Mouse (Mus musculus) G1E (cell line): ENCODE results near the gene Ints11.

ENCODE experiments used
- CTCF ChIP-seq: IDR thresholded peaks from 2 replicates; pipeline ENCODE4 v1.5.1; 2012; ENCODE audit warnings: low read depth, low read length, inconsistent platforms, mixed read lengths
- GATA1 ChIP-seq: IDR thresholded peaks from 2 replicates; pipeline ENCODE4 v1.6.1; 2012; ENCODE audit warnings: borderline replicate concordance, low read length, inconsistent platforms, mixed read lengths
- TAL1 ChIP-seq: conservative IDR thresholded peaks from 2 replicates; pipeline ENCODE4 v1.6.1; 2012; ENCODE audit warnings: low read depth, low read length, inconsistent platforms, mixed read lengths

DNA sequence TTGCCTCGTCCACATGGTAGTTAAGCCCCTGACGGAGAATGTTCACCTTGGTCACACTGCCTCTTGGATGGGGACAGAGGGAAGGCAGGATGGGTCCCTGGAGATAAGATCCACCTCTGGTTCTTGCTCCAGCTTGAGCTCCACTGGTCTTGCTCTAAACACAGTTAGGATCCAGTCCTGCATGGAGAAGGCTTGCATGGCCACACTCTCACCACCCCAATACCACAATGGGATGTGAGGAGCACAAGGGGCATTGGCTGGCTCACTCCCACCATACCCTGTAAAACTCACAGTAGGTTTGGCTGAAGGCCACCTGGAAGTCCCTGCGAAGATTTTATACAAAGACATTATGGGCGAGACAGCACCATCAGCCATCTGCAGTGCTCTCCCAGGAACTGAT is 39.4 kb downstream of the Ints11 start:
- TF ChIP-seq CTCF (no peak), GATA1 (no peak), TAL1 (no peak)
